In genomic region chr2:165397502-165398163, GRCm38 (mm10) we compare ENCODE assay signal across 8 mouse cellular contexts. TPM values are rescaled to one million over a fixed set of nuclear protein-coding genes. Genes with fewer than 3 reads are reported as not detected.
DNase-seq lines count a peak whose midpoint lies in the region; ATAC-seq and TF ChIP-seq lines count a peak whose summit lies in the region.

No protein-coding gene starts in this region.

- 0 out of 2 replicates have a peak overlapping the region, but pooled peaks have one; percentile 23 for H3K9ac ChIP-seq in heart, embryonic 12.5 days
- H3K9ac ChIP-seq in forebrain, embryonic 14.5 days (ENCODE audit: low read length): no peak overlapping the region
- peak overlapping the region; percentile 16; the same call in 1 of the 2 replicates for H3K9ac ChIP-seq in limb, embryonic 14.5 days (ENCODE audit: low read depth, low read length, severe bottlenecking)
- no peak overlapping the region for H3K9ac ChIP-seq in neural tube, embryonic 14.5 days (replicated peaks; ENCODE audit: low read depth, low read length)

- WGBS in heart, embryonic 12.5 days: 74% methylated on average over 23 of the region's 23 CpGs
- WGBS in forebrain, embryonic 14.5 days: 73% methylated on average over 23 of the region's 23 CpGs
- 72% methylated on average over 23 of the region's 23 CpGs for WGBS in limb, embryonic 14.5 days
- WGBS in neural tube, embryonic 14.5 days: 70% methylated on average over 23 of the region's 23 CpGs

- H3K27ac ChIP-seq in heart, embryonic 12.5 days (ENCODE audit: poor library complexity, severe bottlenecking): no peak overlapping the region
- peak overlapping the region; percentile 21 for H3K27ac ChIP-seq in forebrain, embryonic 14.5 days (ENCODE audit: low read depth, low read length)
- H3K27ac ChIP-seq in limb, embryonic 14.5 days (replicated peaks; ENCODE audit: low read depth, low read length): peak overlapping the region; percentile 19; the same call in 1 of the 2 replicates
- H3K27ac ChIP-seq in neural tube, embryonic 14.5 days (ENCODE audit: low read depth, low read length): no peak overlapping the region

- no peaks in the 10 kb centered on the region for H3K27me3 ChIP-seq in heart, embryonic 12.5 days (replicated peaks)
- H3K27me3 ChIP-seq in forebrain, embryonic 14.5 days (replicated peaks; ENCODE audit: control insufficient read depth, insufficient read depth, low read length): no peaks in the 10 kb centered on the region
- H3K27me3 ChIP-seq in limb, embryonic 14.5 days (ENCODE audit: control insufficient read depth, insufficient read depth, low read length): no peaks in the 10 kb centered on the region
- H3K27me3 ChIP-seq in neural tube, embryonic 14.5 days (ENCODE audit: control insufficient read depth, insufficient read depth, low read length): no peaks in the 10 kb centered on the region

- no peaks in the 10 kb centered on the region for H3K9me3 ChIP-seq in heart, embryonic 12.5 days (replicated peaks)
- no peaks in the 10 kb centered on the region for H3K9me3 ChIP-seq in forebrain, embryonic 14.5 days (replicated peaks; ENCODE audit: control insufficient read depth, low read length)
- H3K9me3 ChIP-seq in limb, embryonic 14.5 days (ENCODE audit: control insufficient read depth, low read length): no peaks in the 10 kb centered on the region
- no peaks in the 10 kb centered on the region for H3K9me3 ChIP-seq in neural tube, embryonic 14.5 days (ENCODE audit: control insufficient read depth, low read length)

- H3K4me3 ChIP-seq in heart, embryonic 12.5 days: no peak overlapping the region
- no peak overlapping the region for H3K4me3 ChIP-seq in forebrain, embryonic 14.5 days (ENCODE audit: low read depth, low read length)
- H3K4me3 ChIP-seq in limb, embryonic 14.5 days (replicated peaks; ENCODE audit: low read length): no peak overlapping the region
- no peak overlapping the region for H3K4me3 ChIP-seq in neural tube, embryonic 14.5 days (ENCODE audit: low read depth, low read length)

- no peak overlapping the region for H3K4me2 ChIP-seq in heart, embryonic 12.5 days
- H3K4me2 ChIP-seq in forebrain, embryonic 14.5 days (ENCODE audit: low read length): no peak overlapping the region
- no peak overlapping the region for H3K4me2 ChIP-seq in limb, embryonic 14.5 days (replicated peaks; ENCODE audit: low read depth, low read length, severe bottlenecking)
- H3K4me2 ChIP-seq in neural tube, embryonic 14.5 days (ENCODE audit: low read depth, low read length): no peak overlapping the region

- no peak for DNase-seq in heart, postnatal 4 days
- DNase-seq in forebrain, embryonic 14.5 days (ENCODE audit: low spot score): no peak
- no peak for DNase-seq in limb, embryonic 14.5 days (ENCODE audit: low spot score)
- no peak for DNase-seq in right cerebral cortex, adult 2 months (ENCODE audit: low spot score in 2 of 2)
- DNase-seq in cerebellum, adult 9-11 months: no peak
- no peak for DNase-seq in embryo, embryonic 11 days

- TF ChIP-seq POLR2A in limb, embryonic 14.5 days (IDR thresholded peaks at IDR 0.05; ENCODE audit: borderline replicate concordance, extremely low read depth, insufficient read depth, insufficient read length): no peak

- ATAC-seq in heart, embryonic 12.5 days (ENCODE audit: insufficient number of reproducible peaks, low FRiP score): peak; percentile 16; the same call in 1 of the 2 replicates
- no peak for ATAC-seq in forebrain, embryonic 14.5 days
- ATAC-seq in limb, embryonic 14.5 days (ENCODE audit: low FRiP score, low read depth): no peak; the same call in 1 of the 2 replicates
- peak; percentile 49; the same call in 1 of the 2 replicates for ATAC-seq in neural tube, embryonic 14.5 days (ENCODE audit: low read depth)

- peaks cover 18% of the 10 kb centered on the region for H3K4me1 ChIP-seq in heart, embryonic 12.5 days (replicated peaks)
- H3K4me1 ChIP-seq in forebrain, embryonic 14.5 days (ENCODE audit: control insufficient read depth, insufficient read depth, low read length): no peaks in the 10 kb centered on the region
- H3K4me1 ChIP-seq in limb, embryonic 14.5 days (ENCODE audit: control insufficient read depth, insufficient read depth, low read length): peaks cover 6% of the 10 kb centered on the region; the same call in 1 of the 2 replicates
- peaks cover 6% of the 10 kb centered on the region; the same call in 1 of the 2 replicates for H3K4me1 ChIP-seq in neural tube, embryonic 14.5 days (ENCODE audit: control insufficient read depth, insufficient read depth, low read length)

- H3K36me3 ChIP-seq in heart, embryonic 12.5 days: no peaks in the 10 kb centered on the region
- H3K36me3 ChIP-seq in forebrain, embryonic 14.5 days (ENCODE audit: control insufficient read depth, insufficient read depth, low read length): no peaks in the 10 kb centered on the region
- no peaks in the 10 kb centered on the region for H3K36me3 ChIP-seq in limb, embryonic 14.5 days (ENCODE audit: control insufficient read depth, insufficient read depth, low read length)
- no peaks in the 10 kb centered on the region for H3K36me3 ChIP-seq in neural tube, embryonic 14.5 days (ENCODE audit: control insufficient read depth, insufficient read depth, low read length)

RNA-seq across cellular contexts. Expression of gene Ocstamp, which starts 2.6 kb away (rescaled TPM):
- 0.11 TPM in 1 of 2 replicates, not detected in the other for polyA plus RNA-seq in heart, embryonic 12.5 days (2016; fragmentation: Nextera tagmentation; extraction: Ambion mirVana)
- total RNA-seq in heart, postnatal 4 days (2021): not detected
- not detected in 2 replicates for polyA plus RNA-seq in forebrain, embryonic 14.5 days (2014; fragmentation: Nextera tagmentation; extraction: Ambion mirVana)
- 0.18 and 0.23 TPM in 2 replicates for polyA plus RNA-seq in limb, embryonic 14.5 days (2012; rRNA removed)
- polyA plus RNA-seq in limb, embryonic 14.5 days (2014; fragmentation: Nextera tagmentation; extraction: Ambion mirVana): 0.10 and 0.28 TPM in 2 replicates
- not detected in 2 replicates for polyA plus RNA-seq in neural tube, embryonic 14.5 days (2014; fragmentation: Nextera tagmentation; extraction: Ambion mirVana)

RNA-seq across cellular contexts. Expression of gene Zfp334, which starts 9.6 kb away (rescaled TPM):
- polyA plus RNA-seq in heart, embryonic 12.5 days (2016; fragmentation: Nextera tagmentation; extraction: Ambion mirVana): 9.7 and 10.1 TPM in 2 replicates
- 1 to 10 TPM; 4.0 to 4.6 TPM for total RNA-seq in heart, postnatal 4 days (2021)
- 13.6 and 13.9 TPM in 2 replicates for polyA plus RNA-seq in forebrain, embryonic 14.5 days (2014; fragmentation: Nextera tagmentation; extraction: Ambion mirVana)
- 9.8 and 10.1 TPM in 2 replicates for polyA plus RNA-seq in limb, embryonic 14.5 days (2012; rRNA removed)
- polyA plus RNA-seq in limb, embryonic 14.5 days (2014; fragmentation: Nextera tagmentation; extraction: Ambion mirVana): 8.6 and 10.8 TPM in 2 replicates
- polyA plus RNA-seq in neural tube, embryonic 14.5 days (2014; fragmentation: Nextera tagmentation; extraction: Ambion mirVana): 12.0 and 15.0 TPM in 2 replicates

RNA-seq across cellular contexts. Expression of gene Zfp663, which starts 29.1 kb away (rescaled TPM):
- 0.08 TPM in 1 of 2 replicates, not detected in the other for polyA plus RNA-seq in heart, embryonic 12.5 days (2016; fragmentation: Nextera tagmentation; extraction: Ambion mirVana)
- total RNA-seq in heart, postnatal 4 days (2021): not detected
- 8.1 and 9.1 TPM in 2 replicates for polyA plus RNA-seq in forebrain, embryonic 14.5 days (2014; fragmentation: Nextera tagmentation; extraction: Ambion mirVana)
- polyA plus RNA-seq in limb, embryonic 14.5 days (2012; rRNA removed): 0.46 and 0.49 TPM in 2 replicates
- polyA plus RNA-seq in limb, embryonic 14.5 days (2014; fragmentation: Nextera tagmentation; extraction: Ambion mirVana): 0.44 and 0.68 TPM in 2 replicates
- 6.1 and 7.0 TPM in 2 replicates for polyA plus RNA-seq in neural tube, embryonic 14.5 days (2014; fragmentation: Nextera tagmentation; extraction: Ambion mirVana)

Comparison
In these comparisons a context has a peak if more than half of its experiments do, and no peak if none do; other contexts are left out.
1. ATAC-seq: peak in heart, embryonic 12.5 days (single experiment) and neural tube, embryonic 14.5 days (single experiment); none in forebrain, embryonic 14.5 days (single experiment) and limb, embryonic 14.5 days (single experiment).
2. H3K27ac ChIP-seq: peak in forebrain, embryonic 14.5 days (single experiment) and limb, embryonic 14.5 days (single experiment); none in heart, embryonic 12.5 days (single experiment) and neural tube, embryonic 14.5 days (single experiment).
3. H3K9ac ChIP-seq: peak in heart, embryonic 12.5 days (single experiment) and limb, embryonic 14.5 days (single experiment); none in forebrain, embryonic 14.5 days (single experiment) and neural tube, embryonic 14.5 days (single experiment).